Mouse (Mus musculus): ENCODE measurements around the gene Gm20388.

- no peak for TF ChIP-seq CTCF (IDR thresholded peaks at IDR 0.05; ENCODE audit: low read depth, low read length)
- TF ChIP-seq TAL1 (conservative IDR thresholded peaks at IDR 0.05; ENCODE audit: low read depth, low read length), result no peak
These were observed 2882.9 kb downstream of the Gm20388 start for GRCm38 (mm10) chr8:122793375-122794174.

Measured in G1E (cell line).